Mouse (Mus musculus) spleen, adult 2 months (tissue): Measurements from ENCODE around the gene Mapk8ip2. TPM values are rescaled to one million over a fixed set of nuclear protein-coding genes. Genes with fewer than 3 reads are reported as not detected.

Experiments used
- DNase-seq, 2 experiments: peaks; one replicate each; pipeline versions ENCODE4 v3.0.0 to v3.0.0-alpha.2; 2012 to 2021; ENCODE audit warnings: low spot score in 2 of 2, low read depth in 1 of 2
- H3K27ac ChIP-seq: fragments of 200-500 bp; 2 replicates; pipeline ENCODE4 v1.5.1; 2012; ENCODE audit warnings: low read length, inconsistent platforms; ENCODE audit not compliant: insufficient read depth
- H3K27me3 ChIP-seq: fragments of 200-500 bp; 2 replicates; pipeline ENCODE4 v1.6.1; 2012; ENCODE audit warnings: mild to moderate bottlenecking, moderate library complexity, low read length, inconsistent platforms; ENCODE audit not compliant: control insufficient read depth, insufficient read depth
- H3K36me3 ChIP-seq: fragments of 200-500 bp; 2 replicates; pipeline ENCODE4 v1.6.1; 2012; ENCODE audit warnings: mild to moderate bottlenecking, low read length, inconsistent platforms; ENCODE audit not compliant: control insufficient read depth, insufficient read depth
- H3K4me1 ChIP-seq: fragments of 200-500 bp; 2 replicates; pipeline ENCODE4 v1.6.1; 2011; ENCODE audit warnings: inconsistent platforms; ENCODE audit not compliant: control insufficient read depth, insufficient read depth, insufficient read length
- H3K4me3 ChIP-seq: fragments of 200-500 bp; 2 replicates; pipeline ENCODE4 v1.5.1; 2011; ENCODE audit warnings: mild to moderate bottlenecking, inconsistent platforms; ENCODE audit not compliant: insufficient read depth, insufficient read length; ENCODE audit errors: extremely low read depth
- CTCF ChIP-seq: fragments of 200-500 bp; IDR thresholded peaks from 2 replicates; pipeline ENCODE4 v1.5.1; 2011; ENCODE audit warnings: mild to moderate bottlenecking, inconsistent platforms; ENCODE audit not compliant: insufficient read depth, insufficient read length, insufficient replicate concordance; ENCODE audit errors: extremely low read depth
- POLR2A ChIP-seq: fragments of 200-500 bp; IDR thresholded peaks from 2 replicates; pipeline ENCODE4 v1.6.1; 2011; ENCODE audit warnings: low read depth, low read length, inconsistent platforms
- WGBS: fragments of 180-500 bp; shearing (Covaris S2); methylation state at CpG from one replicate; pipeline ENCODE4 v1.1.7; 2018; 5-methylcytosine and 5-hydroxymethylcytosine counted together
- polyA plus RNA-seq: library from polyadenylated mRNA; depleted of rRNA; stranded (reverse); fragments of >200 nt; gene quantifications from 2 replicates; pipeline ENCODE4 v1.2.3, GENCODE M21; 2012; rRNA removed

The Mapk8ip2 gene
- polyA plus RNA-seq, 1 experiment = 0.02 TPM

DNA sequence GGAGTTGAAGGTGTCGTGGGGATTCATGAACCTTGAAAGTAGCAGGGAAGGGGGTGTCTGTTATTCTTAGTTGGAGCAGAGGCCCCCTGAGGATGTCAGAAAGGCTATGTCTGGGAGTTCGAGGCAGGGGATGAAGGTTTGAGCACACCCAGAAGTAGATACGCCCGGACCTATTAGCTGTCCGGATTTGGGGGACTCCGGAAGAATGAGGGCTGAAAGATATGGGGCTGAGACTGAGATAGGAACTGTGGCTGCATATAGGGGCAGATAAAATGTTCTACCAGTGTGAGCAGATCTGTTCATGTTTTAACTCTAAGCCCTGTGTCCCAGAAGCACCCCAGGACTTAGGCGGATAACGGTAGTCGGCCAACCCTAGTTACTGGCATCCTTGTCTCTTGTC is 51.1 kb downstream of the Mapk8ip2 start:
- no peak overlapping the region for H3K4me3 ChIP-seq
- no peak overlapping the region for H3K27ac ChIP-seq
- peaks cover 5% of the 10 kb centered on the region for H3K27me3 ChIP-seq
- no peaks in the 10 kb centered on the region for H3K36me3 ChIP-seq
- H3K4me1 ChIP-seq = no peaks in the 10 kb centered on the region; the same call in 1 of the 2 replicates
- TF ChIP-seq POLR2A (no peak), CTCF (no peak)
- no peak for DNase-seq
- 90% methylated on average over 9 of the region's 9 CpGs for WGBS

DNA sequence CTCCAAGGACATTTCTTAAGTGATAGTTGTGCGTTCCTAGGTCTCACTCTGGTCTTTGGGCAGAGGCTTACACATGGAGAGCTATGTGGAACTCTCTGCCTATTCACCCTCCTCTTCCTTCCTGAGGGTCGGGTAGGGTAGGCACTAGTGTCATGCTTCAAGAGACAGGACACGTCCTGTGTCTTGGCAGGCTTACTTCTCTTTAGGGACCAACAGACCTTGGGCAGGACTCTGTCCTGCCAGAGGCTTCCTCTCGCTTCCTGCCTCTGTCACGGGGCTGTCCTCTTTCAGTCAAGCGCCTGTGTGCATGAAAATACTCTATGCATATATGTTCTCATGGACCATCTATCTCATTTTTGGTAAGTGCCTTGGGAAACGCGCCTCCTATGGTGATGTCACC is 54.0 kb downstream of the Mapk8ip2 start:
- Histone ChIP-seq H3K27me3 (no peaks in the 10 kb centered on the region), H3K27ac (no peak overlapping the region), H3K4me3 (no peak overlapping the region), H3K4me1 (no peaks in the 10 kb centered on the region), H3K36me3 (no peaks in the 10 kb centered on the region)
- WGBS = 55% methylated on average over 8 of the region's 8 CpGs
- DNase-seq = no peak
- TF ChIP-seq POLR2A = no peak
- TF ChIP-seq CTCF = no peak

DNA sequence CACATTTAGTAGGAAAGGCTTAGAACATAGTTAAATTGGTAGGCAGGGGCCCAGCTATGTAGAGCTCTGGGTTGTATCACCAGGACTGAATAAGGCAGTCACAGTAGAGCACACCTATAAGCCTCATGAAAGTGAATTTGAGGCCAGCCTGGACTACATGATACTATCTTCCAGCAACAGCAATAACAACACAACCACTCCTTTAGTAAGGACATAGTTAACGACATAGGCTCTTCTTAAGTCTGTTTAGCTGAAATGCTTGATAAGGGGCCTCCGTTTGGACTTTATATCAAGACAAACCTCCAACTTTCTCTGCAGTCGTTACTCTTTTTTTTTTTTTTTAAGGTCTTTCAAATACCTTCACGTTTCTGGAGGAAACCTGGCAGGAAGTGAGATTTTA is 59.0 kb downstream of the Mapk8ip2 start:
- Histone ChIP-seq H3K4me1 (no peaks in the 10 kb centered on the region), H3K27ac (no peak overlapping the region), H3K36me3 (no peaks in the 10 kb centered on the region), H3K4me3 (no peak overlapping the region), H3K27me3 (no peaks in the 10 kb centered on the region)
- TF ChIP-seq CTCF (no peak), POLR2A (no peak)
- WGBS = 29% methylated on average over 4 of the region's 4 CpGs
- DNase-seq = no peak

Other genes with a start within 250 kb of the Mapk8ip2 start
- gene Ppp6r2, start 242.4 kb upstream of the Mapk8ip2 start, polyA plus RNA-seq = 120 and 255 TPM in 2 replicates
- gene Sbf1, start 138.6 kb upstream of the Mapk8ip2 start, polyA plus RNA-seq = 320 and 349 TPM in 2 replicates
- 3.5 and 6.5 TPM in 2 replicates for gene Adm2, start 131.2 kb upstream of the Mapk8ip2 start, polyA plus RNA-seq
- gene Miox, start 119.5 kb upstream of the Mapk8ip2 start, polyA plus RNA-seq = 0.31 and 1.4 TPM in 2 replicates
- gene Lmf2, start 98.3 kb upstream of the Mapk8ip2 start, polyA plus RNA-seq = 51.5 and 53.6 TPM in 2 replicates
- 113 and 131 TPM in 2 replicates for gene Ncaph2, start 98.2 kb upstream of the Mapk8ip2 start, polyA plus RNA-seq
- 26.6 and 28.4 TPM in 2 replicates for gene Sco2, start 80.1 kb upstream of the Mapk8ip2 start, polyA plus RNA-seq
- 2.9 and 4.6 TPM in 2 replicates for gene Tymp, start 76.9 kb upstream of the Mapk8ip2 start, polyA plus RNA-seq
- gene Odf3b, start 74.6 kb upstream of the Mapk8ip2 start, polyA plus RNA-seq = 1.5 and 1.6 TPM in 2 replicates
- gene Klhdc7b, start 69.0 kb upstream of the Mapk8ip2 start, polyA plus RNA-seq = 0.02 TPM in 1 of 2 replicates, not detected in the other
- gene Syce3, start 43.4 kb upstream of the Mapk8ip2 start, polyA plus RNA-seq = not detected in 2 replicates
- gene Cpt1b, start 28.1 kb upstream of the Mapk8ip2 start, polyA plus RNA-seq = 1.7 and 1.8 TPM in 2 replicates
- gene C730034F03Rik, start 24.3 kb upstream of the Mapk8ip2 start, polyA plus RNA-seq = 0.75 and 0.82 TPM in 2 replicates
- 2.0 and 2.2 TPM in 2 replicates for gene Gm44502, start 24.2 kb upstream of the Mapk8ip2 start, polyA plus RNA-seq
- 62.6 and 72.1 TPM in 2 replicates for gene Chkb, start 24.0 kb upstream of the Mapk8ip2 start, polyA plus RNA-seq
- gene Arsa, start 23.5 kb downstream of the Mapk8ip2 start, polyA plus RNA-seq = 31.3 and 31.5 TPM in 2 replicates
- 24.6 and 26.2 TPM in 2 replicates for gene Shank3, start 45.7 kb downstream of the Mapk8ip2 start, polyA plus RNA-seq
- 0.79 and 1.1 TPM in 2 replicates for gene Acr, start 114.4 kb downstream of the Mapk8ip2 start, polyA plus RNA-seq
- gene Rabl2, start 138.0 kb downstream of the Mapk8ip2 start, polyA plus RNA-seq = 2.9 and 3.1 TPM in 2 replicates